15 mouse cellular contexts compared by ENCODE assay signal in genomic region chr11:7226810-7227550, GRCm38 (mm10). TPM values are rescaled to one million over a fixed set of nuclear protein-coding genes. Genes with fewer than 3 reads are reported as not detected.
DNase-seq lines count a peak whose midpoint lies in the region; ATAC-seq and TF ChIP-seq lines count a peak whose summit lies in the region.
"Had no signal": no experiment of that assay in that cellular context is flagged by ENCODE, and none has a peak within 500 bp of the region (broad histone marks: within the 10 kb centered on the region; RNA-seq: fewer than 3 reads in every experiment).

No protein-coding gene starts in this region.

- no peak for TF ChIP-seq CTCF in kidney, postnatal 0 days (IDR thresholded peaks at IDR 0.05; ENCODE audit: low read depth)
- no peak for TF ChIP-seq CTCF in lung, postnatal 0 days (IDR thresholded peaks at IDR 0.05)

- no peak overlapping the region for H3K27ac ChIP-seq in forebrain, embryonic 14.5 days (ENCODE audit: low read depth, low read length)
- H3K27ac ChIP-seq in forebrain, embryonic 11.5 days (ENCODE audit: low read depth, low read length) = no peak overlapping the region
- no peak overlapping the region for H3K27ac ChIP-seq in kidney, postnatal 0 days
- H3K27ac ChIP-seq in embryonic facial prominence, embryonic 11.5 days (replicated peaks; ENCODE audit: low read depth, low read length) = peak overlapping the region; percentile 52
- H3K27ac ChIP-seq in lung, postnatal 0 days (ENCODE audit: low read length) = no peak overlapping the region
- H3K27ac ChIP-seq: hindbrain, postnatal 0 days; neural tube, embryonic 12.5 days had no signal

- no peak overlapping the region for H3K4me3 ChIP-seq in forebrain, embryonic 14.5 days (ENCODE audit: low read depth, low read length)
- H3K4me3 ChIP-seq in forebrain, embryonic 11.5 days (ENCODE audit: low read depth, low read length) = no peak overlapping the region
- no peak overlapping the region for H3K4me3 ChIP-seq in kidney, postnatal 0 days (replicated peaks; ENCODE audit: low read depth, low read length)
- no peak overlapping the region for H3K4me3 ChIP-seq in embryonic facial prominence, embryonic 11.5 days (ENCODE audit: low read depth, low read length)
- no peak overlapping the region for H3K4me3 ChIP-seq in lung, postnatal 0 days (ENCODE audit: low read depth, low read length)
- H3K4me3 ChIP-seq: neural tube, embryonic 12.5 days had no signal

- no peaks in the 10 kb centered on the region for H3K4me1 ChIP-seq in forebrain, embryonic 14.5 days (ENCODE audit: control insufficient read depth, insufficient read depth, low read length)
- H3K4me1 ChIP-seq in forebrain, embryonic 11.5 days (replicated peaks; ENCODE audit: control insufficient read depth, insufficient read depth, low read length) = no peaks in the 10 kb centered on the region
- H3K4me1 ChIP-seq in kidney, postnatal 0 days (replicated peaks; ENCODE audit: insufficient read depth, low read length) = no peaks in the 10 kb centered on the region
- no peaks in the 10 kb centered on the region; the same call in 1 of the 2 replicates for H3K4me1 ChIP-seq in embryonic facial prominence, embryonic 11.5 days (ENCODE audit: control insufficient read depth, insufficient read depth, low read length)
- H3K4me1 ChIP-seq in lung, postnatal 0 days (ENCODE audit: insufficient read depth, low read depth, low read length) = no peaks in the 10 kb centered on the region
- H3K4me1 ChIP-seq: neural tube, embryonic 12.5 days had no signal

- no peaks in the 10 kb centered on the region for H3K36me3 ChIP-seq in forebrain, embryonic 14.5 days (ENCODE audit: control insufficient read depth, insufficient read depth, low read length)
- no peaks in the 10 kb centered on the region for H3K36me3 ChIP-seq in forebrain, embryonic 11.5 days (ENCODE audit: control insufficient read depth, insufficient read depth, low read length)
- no peaks in the 10 kb centered on the region for H3K36me3 ChIP-seq in kidney, postnatal 0 days (ENCODE audit: insufficient read depth, low read length)
- H3K36me3 ChIP-seq in embryonic facial prominence, embryonic 11.5 days (replicated peaks; ENCODE audit: control insufficient read depth, insufficient read depth, low read depth, low read length) = no peaks in the 10 kb centered on the region
- H3K36me3 ChIP-seq in lung, postnatal 0 days (ENCODE audit: insufficient read depth, low read length) = no peaks in the 10 kb centered on the region
- H3K36me3 ChIP-seq: neural tube, embryonic 12.5 days had no signal

- no peaks in the 10 kb centered on the region for H3K27me3 ChIP-seq in forebrain, embryonic 14.5 days (replicated peaks; ENCODE audit: control insufficient read depth, insufficient read depth, low read length)
- no peaks in the 10 kb centered on the region for H3K27me3 ChIP-seq in forebrain, embryonic 11.5 days (ENCODE audit: control insufficient read depth, insufficient read depth, low read length)
- H3K27me3 ChIP-seq in kidney, postnatal 0 days (ENCODE audit: insufficient read depth, low read length) = no peaks in the 10 kb centered on the region
- H3K27me3 ChIP-seq in embryonic facial prominence, embryonic 11.5 days (ENCODE audit: control insufficient read depth, insufficient read depth, low read length) = no peaks in the 10 kb centered on the region
- H3K27me3 ChIP-seq in lung, postnatal 0 days (replicated peaks; ENCODE audit: insufficient read depth, low read length) = no peaks in the 10 kb centered on the region
- H3K27me3 ChIP-seq: neural tube, embryonic 12.5 days had no signal

- H3K9me3 ChIP-seq in forebrain, embryonic 14.5 days (replicated peaks; ENCODE audit: control insufficient read depth, low read length) = no peaks in the 10 kb centered on the region
- H3K9me3 ChIP-seq in forebrain, embryonic 11.5 days (ENCODE audit: control insufficient read depth, low read length) = no peaks in the 10 kb centered on the region
- H3K9me3 ChIP-seq in kidney, postnatal 0 days (replicated peaks; ENCODE audit: low read length) = no peaks in the 10 kb centered on the region
- H3K9me3 ChIP-seq in embryonic facial prominence, embryonic 11.5 days (replicated peaks; ENCODE audit: control insufficient read depth, low read length) = no peaks in the 10 kb centered on the region
- no peaks in the 10 kb centered on the region for H3K9me3 ChIP-seq in lung, postnatal 0 days (ENCODE audit: low read length)
- H3K9me3 ChIP-seq: neural tube, embryonic 12.5 days had no signal

- ATAC-seq in forebrain, embryonic 14.5 days = 0 out of 2 replicates have a peak, but pooled peaks have one; percentile 32
- ATAC-seq in forebrain, embryonic 11.5 days (replicated peaks; ENCODE audit: low FRiP score) = no peak
- peak; percentile 55 for ATAC-seq in kidney, postnatal 0 days (replicated peaks; ENCODE audit: low FRiP score, low read depth)
- ATAC-seq in embryonic facial prominence, embryonic 11.5 days (replicated peaks; ENCODE audit: insufficient number of reproducible peaks, low FRiP score, low TSS enrichment, low read depth) = peak; percentile 69
- peak; percentile 95 for ATAC-seq in lung, postnatal 0 days

- no peak overlapping the region for H3K9ac ChIP-seq in forebrain, embryonic 14.5 days (ENCODE audit: low read length)
- no peak overlapping the region for H3K9ac ChIP-seq in forebrain, embryonic 11.5 days (ENCODE audit: low read length)
- no peak overlapping the region for H3K9ac ChIP-seq in kidney, postnatal 0 days (ENCODE audit: low read depth, low read length)
- H3K9ac ChIP-seq in embryonic facial prominence, embryonic 11.5 days (replicated peaks; ENCODE audit: low read length) = no peak overlapping the region
- no peak overlapping the region for H3K9ac ChIP-seq in lung, postnatal 0 days (replicated peaks; ENCODE audit: low read depth)
- H3K9ac ChIP-seq: neural tube, embryonic 12.5 days had no signal

- H3K4me2 ChIP-seq in forebrain, embryonic 14.5 days (ENCODE audit: low read length) = no peak overlapping the region
- H3K4me2 ChIP-seq in forebrain, embryonic 11.5 days (ENCODE audit: low read depth, low read length, severe bottlenecking) = no peak overlapping the region
- H3K4me2 ChIP-seq in kidney, postnatal 0 days (ENCODE audit: low read length) = no peak overlapping the region
- no peak overlapping the region for H3K4me2 ChIP-seq in embryonic facial prominence, embryonic 11.5 days (ENCODE audit: low read depth, low read length)
- H3K4me2 ChIP-seq in lung, postnatal 0 days (replicated peaks; ENCODE audit: low read depth, low read length) = no peak overlapping the region
- H3K4me2 ChIP-seq: neural tube, embryonic 12.5 days had no signal

- DNase-seq in forebrain, embryonic 14.5 days (ENCODE audit: low spot score) = no peak
- no peak for DNase-seq in forebrain, embryonic 11.5 days (ENCODE audit: low spot score)
- peak; percentile 71 for DNase-seq in kidney, postnatal 0 days (ENCODE audit: low spot score)
- DNase-seq in kidney, adult 11 months = no peak
- peak; percentile 62 for DNase-seq in embryonic facial prominence, embryonic 11.5 days (ENCODE audit: low spot score)
- DNase-seq in lung, postnatal 0 days (ENCODE audit: low spot score) = peak; percentile 82
- DNase-seq in left cerebral cortex, adult 11 months (ENCODE audit: low spot score) = no peak
- no peak for DNase-seq in right cerebral cortex, adult 18-20 months
- DNase-seq: cerebellum, adult 9-11 months; kidney, postnatal 10 days had no signal

- 83% methylated on average over 7 of the region's 7 CpGs for WGBS in forebrain, embryonic 14.5 days
- WGBS in forebrain, embryonic 11.5 days = 86% methylated on average over 7 of the region's 7 CpGs
- 64% methylated on average over 7 of the region's 7 CpGs for WGBS in kidney, postnatal 0 days
- WGBS in embryonic facial prominence, embryonic 11.5 days = 59% methylated on average over 7 of the region's 7 CpGs
- WGBS in lung, postnatal 0 days = 60% methylated on average over 7 of the region's 7 CpGs

- no peak for TF ChIP-seq EP300 in lung, postnatal 0 days (IDR thresholded peaks at IDR 0.05)

RNA-seq across cellular contexts. Expression of gene Igfbp3, which starts 13.3 kb away (rescaled TPM):
- 29.7 and 35.5 TPM in 2 replicates for polyA plus RNA-seq in forebrain, embryonic 14.5 days (2014; fragmentation: Nextera tagmentation; extraction: Ambion mirVana)
- 11.0 and 11.5 TPM in 2 replicates for polyA plus RNA-seq in forebrain, embryonic 11.5 days (2014; fragmentation: Nextera tagmentation; extraction: Ambion mirVana)
- 217 and 221 TPM in 2 replicates for polyA plus RNA-seq in kidney, postnatal 0 days (2015; fragmentation: Nextera tagmentation; extraction: Ambion mirVana)
- 51.1 and 53.7 TPM in 2 replicates for polyA plus RNA-seq in embryonic facial prominence, embryonic 11.5 days (2014; fragmentation: Nextera tagmentation; extraction: Ambion mirVana)
- 23.7 and 45.9 TPM in 2 replicates for polyA plus RNA-seq in lung, postnatal 0 days (2015; fragmentation: Nextera tagmentation; extraction: Ambion mirVana)

RNA-seq across cellular contexts. Expression of gene Igfbp1, which starts 29.4 kb away (rescaled TPM):
- polyA plus RNA-seq in forebrain, embryonic 14.5 days (2014; fragmentation: Nextera tagmentation; extraction: Ambion mirVana) = 0.14 and 0.19 TPM in 2 replicates
- 0.16 and 0.17 TPM in 2 replicates for polyA plus RNA-seq in forebrain, embryonic 11.5 days (2014; fragmentation: Nextera tagmentation; extraction: Ambion mirVana)
- polyA plus RNA-seq in kidney, postnatal 0 days (2015; fragmentation: Nextera tagmentation; extraction: Ambion mirVana) = 11.8 and 15.3 TPM in 2 replicates
- polyA plus RNA-seq in embryonic facial prominence, embryonic 11.5 days (2014; fragmentation: Nextera tagmentation; extraction: Ambion mirVana) = 0.27 and 0.50 TPM in 2 replicates
- polyA plus RNA-seq in lung, postnatal 0 days (2015; fragmentation: Nextera tagmentation; extraction: Ambion mirVana) = 0.23 and 0.69 TPM in 2 replicates
- polyA plus RNA-seq: hindbrain, postnatal 0 days; midbrain, postnatal 0 days had no signal

RNA-seq across cellular contexts. Expression of gene Gm11985, which starts 38.6 kb away (rescaled TPM):
- polyA plus RNA-seq in forebrain, embryonic 14.5 days (2014; fragmentation: Nextera tagmentation; extraction: Ambion mirVana) = not detected in 2 replicates
- polyA plus RNA-seq in forebrain, embryonic 11.5 days (2014; fragmentation: Nextera tagmentation; extraction: Ambion mirVana) = not detected in 2 replicates
- polyA plus RNA-seq in kidney, postnatal 0 days (2015; fragmentation: Nextera tagmentation; extraction: Ambion mirVana) = not detected in 2 replicates
- polyA plus RNA-seq in embryonic facial prominence, embryonic 11.5 days (2014; fragmentation: Nextera tagmentation; extraction: Ambion mirVana) = not detected in 2 replicates
- not detected in 2 replicates for polyA plus RNA-seq in lung, postnatal 0 days (2015; fragmentation: Nextera tagmentation; extraction: Ambion mirVana)
- polyA plus RNA-seq: gonadal fat pad, adult 2 months; hindbrain, postnatal 0 days; midbrain, postnatal 0 days; neural tube, embryonic 12.5 days; small intestine, adult 2 months had no signal

Comparison
In these comparisons a context has a peak if more than half of its experiments do, and no peak if none do; other contexts are left out.
1. DNase-seq: peak in kidney, postnatal 0 days (single experiment), embryonic facial prominence, embryonic 11.5 days (single experiment) and lung, postnatal 0 days (single experiment); none in forebrain, embryonic 14.5 days (single experiment), forebrain, embryonic 11.5 days (single experiment), kidney, adult 11 months (single experiment), left cerebral cortex, adult 11 months (single experiment) and right cerebral cortex, adult 18-20 months (single experiment).